1 mouse cellular context compared by ENCODE assay signal in genomic region chr7:141669097-141669496, GRCm38 (mm10). TPM values are rescaled to one million over a fixed set of nuclear protein-coding genes. Genes with fewer than 3 reads are reported as not detected.
"Had no signal": no experiment of that assay in that cellular context is flagged by ENCODE, and none has a peak within 500 bp of the region (broad histone marks: within the 10 kb centered on the region; RNA-seq: fewer than 3 reads in every experiment).

No protein-coding gene starts in this region.

RNA-seq across cellular contexts. Expression of gene Muc6, which starts 14.0 kb away (rescaled TPM):
- total RNA-seq: neutrophil, adult 5-6 weeks had no signal

RNA-seq across cellular contexts. Expression of gene Muc2, which starts 21.0 kb away (rescaled TPM):
- total RNA-seq: neutrophil, adult 5-6 weeks had no signal
